Mouse (Mus musculus): ENCODE results near the gene Zbtb3.

DNA sequence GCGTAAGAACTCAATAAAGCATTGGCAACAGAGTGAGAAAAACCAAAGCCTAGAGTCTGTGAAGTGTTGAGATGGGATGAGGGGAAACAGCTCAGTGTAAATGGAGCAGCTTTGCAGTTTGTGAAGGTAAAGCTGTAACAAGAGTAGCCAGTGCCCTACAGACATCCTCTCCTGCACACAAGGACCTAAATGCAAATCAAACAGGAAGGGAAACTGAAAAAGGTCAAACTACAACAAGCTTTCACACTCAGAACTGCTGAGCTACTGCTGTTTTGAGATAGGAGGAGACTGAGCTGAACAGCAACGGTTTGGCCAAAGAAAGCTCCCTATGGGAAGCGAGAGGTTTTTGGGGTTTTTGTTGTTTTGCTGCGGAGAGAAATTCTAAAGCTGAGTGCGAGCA lies 4.5 kb downstream of the Zbtb3 start:
- TF ChIP-seq CTCF (IDR thresholded peaks at IDR 0.05; ENCODE audit: extremely low read depth, insufficient read depth, insufficient read length, insufficient replicate concordance), result no peak
- TF ChIP-seq POLR2A (IDR thresholded peaks at IDR 0.05; ENCODE audit: low read depth, low read length), result no peak
